ENCODE assay signal across 9 mouse cellular contexts in the genomic region with DNA sequence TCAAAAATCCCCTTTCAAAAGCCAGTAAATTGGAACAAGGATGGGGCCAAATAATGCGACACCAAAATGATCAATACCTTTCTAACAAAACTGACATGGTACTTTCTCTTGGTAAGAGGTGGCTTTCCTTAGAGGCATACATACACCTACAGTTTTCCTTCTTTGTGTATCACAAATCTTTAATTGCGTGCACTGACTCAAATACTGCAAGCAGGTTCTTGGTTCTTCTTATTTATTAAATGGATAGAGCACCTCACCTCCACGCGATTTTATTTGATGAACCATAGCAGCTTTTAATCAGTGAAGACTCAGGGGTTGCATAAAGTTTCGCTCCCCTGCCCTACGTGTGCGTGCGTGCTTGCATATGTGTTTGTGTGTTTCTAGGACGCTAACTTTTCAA. TPM values are rescaled to one million over a fixed set of nuclear protein-coding genes. Genes with fewer than 3 reads are reported as not detected.
DNase-seq lines count a peak whose midpoint lies in the region; ATAC-seq and TF ChIP-seq lines count a peak whose summit lies in the region.
"Had no signal": no experiment of that assay in that cellular context is flagged by ENCODE, and none has a peak within 500 bp of the region (broad histone marks: within the 10 kb centered on the region; RNA-seq: fewer than 3 reads in every experiment).

No protein-coding gene starts in this region.

- no peaks in the 10 kb centered on the region for H3K9me3 ChIP-seq in liver, embryonic 13.5 days (replicated peaks)
- no peaks in the 10 kb centered on the region for H3K9me3 ChIP-seq in forebrain, embryonic 13.5 days (replicated peaks)
- no peaks in the 10 kb centered on the region for H3K9me3 ChIP-seq in intestine, postnatal 0 days (ENCODE audit: control insufficient read depth)
- H3K9me3 ChIP-seq in neural tube, embryonic 15.5 days (replicated peaks) = no peaks in the 10 kb centered on the region

- H3K27ac ChIP-seq in liver, embryonic 13.5 days = no peak overlapping the region
- no peak overlapping the region for H3K27ac ChIP-seq in forebrain, embryonic 13.5 days
- no peak overlapping the region for H3K27ac ChIP-seq in intestine, postnatal 0 days (ENCODE audit: low read depth, low read length)
- H3K27ac ChIP-seq in neural tube, embryonic 15.5 days (replicated peaks) = no peak overlapping the region

- no peak for DNase-seq in liver, embryonic 13.5 days
- no peak for DNase-seq in liver
- DNase-seq in urinary bladder, postnatal 10 days (ENCODE audit: low spot score) = no peak
- no peak for DNase-seq in right cerebral cortex, postnatal 25 days

- peak overlapping the region; percentile 62; the same call in 1 of the 2 replicates for H3K4me2 ChIP-seq in liver, embryonic 13.5 days
- H3K4me2 ChIP-seq in forebrain, embryonic 13.5 days = peak overlapping the region; percentile 77
- peak overlapping the region; percentile 78; the same call in 1 of the 2 replicates for H3K4me2 ChIP-seq in intestine, postnatal 0 days (replicated peaks; ENCODE audit: low read depth)
- peak overlapping the region; percentile 87; the same call in 1 of the 2 replicates for H3K4me2 ChIP-seq in neural tube, embryonic 15.5 days

- H3K9ac ChIP-seq in liver, embryonic 13.5 days = no peak overlapping the region
- no peak overlapping the region for H3K9ac ChIP-seq in forebrain, embryonic 13.5 days
- no peak overlapping the region for H3K9ac ChIP-seq in intestine, postnatal 0 days (ENCODE audit: low read depth, low read length)
- no peak overlapping the region for H3K9ac ChIP-seq in neural tube, embryonic 15.5 days (replicated peaks)

- no peak for TF ChIP-seq CTCF in intestine, postnatal 0 days (IDR thresholded peaks at IDR 0.05; ENCODE audit: low read depth)

- no peak overlapping the region for H3K4me3 ChIP-seq in liver, embryonic 13.5 days (replicated peaks)
- H3K4me3 ChIP-seq in forebrain, embryonic 13.5 days = peak overlapping the region; percentile 48
- H3K4me3 ChIP-seq in intestine, postnatal 0 days (ENCODE audit: low read depth, low read length) = peak overlapping the region; percentile 46; the same call in 1 of the 2 replicates
- H3K4me3 ChIP-seq in neural tube, embryonic 15.5 days (replicated peaks) = peak overlapping the region; percentile 45; the same call in 1 of the 2 replicates

- no peaks in the 10 kb centered on the region for H3K36me3 ChIP-seq in liver, embryonic 13.5 days
- no peaks in the 10 kb centered on the region for H3K36me3 ChIP-seq in forebrain, embryonic 13.5 days (ENCODE audit: poor library complexity, severe bottlenecking)
- H3K36me3 ChIP-seq in intestine, postnatal 0 days (ENCODE audit: control insufficient read depth, insufficient read depth) = no peaks in the 10 kb centered on the region
- H3K36me3 ChIP-seq in neural tube, embryonic 15.5 days = no peaks in the 10 kb centered on the region

- WGBS in liver, embryonic 13.5 days (ENCODE audit: insufficient replicate concordance) = 3% methylated on average over 9 of the region's 9 CpGs
- under 1% methylated on average over 9 of the region's 9 CpGs for WGBS in forebrain, embryonic 13.5 days
- 5% methylated on average over 9 of the region's 9 CpGs for WGBS in intestine, postnatal 0 days
- WGBS in neural tube, embryonic 15.5 days = 2% methylated on average over 9 of the region's 9 CpGs

- ATAC-seq in liver, embryonic 13.5 days (ENCODE audit: low read depth) = no peak
- ATAC-seq in forebrain, embryonic 13.5 days = no peak
- no peak for ATAC-seq in intestine, postnatal 0 days
- ATAC-seq in neural tube, embryonic 15.5 days (ENCODE audit: low FRiP score) = no peak
- ATAC-seq in erythroid progenitor cell, adult 5-6 weeks (replicated peaks; ENCODE audit: low FRiP score, poor library complexity, severe bottlenecking) = no peak
- ATAC-seq: Patski had no signal

- H3K27me3 ChIP-seq in liver, embryonic 13.5 days = peaks cover 95% of the 10 kb centered on the region
- peaks cover 78% of the 10 kb centered on the region for H3K27me3 ChIP-seq in forebrain, embryonic 13.5 days
- H3K27me3 ChIP-seq in intestine, postnatal 0 days (replicated peaks; ENCODE audit: control insufficient read depth, insufficient read depth, low read length) = peaks cover 78% of the 10 kb centered on the region
- peaks cover 55% of the 10 kb centered on the region for H3K27me3 ChIP-seq in neural tube, embryonic 15.5 days (replicated peaks)
- H3K27me3 ChIP-seq: Patski had no signal

- peaks cover 29% of the 10 kb centered on the region for H3K4me1 ChIP-seq in liver, embryonic 13.5 days (replicated peaks)
- peaks cover 32% of the 10 kb centered on the region for H3K4me1 ChIP-seq in forebrain, embryonic 13.5 days
- peaks cover 5% of the 10 kb centered on the region; the same call in 1 of the 2 replicates for H3K4me1 ChIP-seq in intestine, postnatal 0 days (replicated peaks; ENCODE audit: control insufficient read depth, insufficient read depth, low read length)
- H3K4me1 ChIP-seq in neural tube, embryonic 15.5 days = peaks cover 32% of the 10 kb centered on the region

RNA-seq across cellular contexts. Expression of a gene that starts 3.1 kb away (rescaled TPM):
- polyA plus RNA-seq in liver, embryonic 13.5 days (2015; fragmentation: Nextera tagmentation; extraction: Ambion mirVana) = not detected in 2 replicates
- polyA plus RNA-seq in forebrain, embryonic 13.5 days (2015; fragmentation: Nextera tagmentation; extraction: Ambion mirVana) = 0.20 and 0.32 TPM in 2 replicates
- 0.08 TPM in 1 of 2 replicates, not detected in the other for polyA plus RNA-seq in intestine, postnatal 0 days (2015; fragmentation: Nextera tagmentation; extraction: Ambion mirVana)
- 0.06 TPM in 1 of 2 replicates, not detected in the other for polyA plus RNA-seq in neural tube, embryonic 15.5 days (2015; fragmentation: Nextera tagmentation; extraction: Ambion mirVana)
- total RNA-seq in erythroid progenitor cell, adult 5-6 weeks (2015; ENCODE audit: low replicate concordance) = not detected in 2 replicates
- not detected in 2 replicates for total RNA-seq in erythroid progenitor cell, adult 5-6 weeks (2017; ENCODE audit: low replicate concordance)

RNA-seq across cellular contexts. Expression of a gene that starts 13.9 kb away (rescaled TPM):
- polyA plus RNA-seq in liver, embryonic 13.5 days (2015; fragmentation: Nextera tagmentation; extraction: Ambion mirVana) = 4.6 and 7.6 TPM in 2 replicates
- polyA plus RNA-seq in forebrain, embryonic 13.5 days (2015; fragmentation: Nextera tagmentation; extraction: Ambion mirVana) = 34.4 and 35.5 TPM in 2 replicates
- polyA plus RNA-seq in intestine, postnatal 0 days (2015; fragmentation: Nextera tagmentation; extraction: Ambion mirVana) = 9.9 and 10.3 TPM in 2 replicates
- polyA plus RNA-seq in neural tube, embryonic 15.5 days (2015; fragmentation: Nextera tagmentation; extraction: Ambion mirVana) = 18.1 and 19.8 TPM in 2 replicates
- total RNA-seq in erythroid progenitor cell, adult 5-6 weeks (2015; ENCODE audit: low replicate concordance) = 2.1 and 12.6 TPM in 2 replicates
- 9.8 and 13.6 TPM in 2 replicates for total RNA-seq in erythroid progenitor cell, adult 5-6 weeks (2017; ENCODE audit: low replicate concordance)

RNA-seq across cellular contexts. Expression of a gene that starts 18.6 kb away (rescaled TPM):
- 103 and 115 TPM in 2 replicates for polyA plus RNA-seq in liver, embryonic 13.5 days (2015; fragmentation: Nextera tagmentation; extraction: Ambion mirVana)
- 211 and 226 TPM in 2 replicates for polyA plus RNA-seq in forebrain, embryonic 13.5 days (2015; fragmentation: Nextera tagmentation; extraction: Ambion mirVana)
- 205 and 218 TPM in 2 replicates for polyA plus RNA-seq in intestine, postnatal 0 days (2015; fragmentation: Nextera tagmentation; extraction: Ambion mirVana)
- polyA plus RNA-seq in neural tube, embryonic 15.5 days (2015; fragmentation: Nextera tagmentation; extraction: Ambion mirVana) = 192 and 193 TPM in 2 replicates
- 54.1 and 73.2 TPM in 2 replicates for total RNA-seq in erythroid progenitor cell, adult 5-6 weeks (2015; ENCODE audit: low replicate concordance)
- total RNA-seq in erythroid progenitor cell, adult 5-6 weeks (2017; ENCODE audit: low replicate concordance) = 25.3 and 44.7 TPM in 2 replicates
